Mouse (Mus musculus): ENCODE measurements around the gene Gm20431. TPM values are rescaled to one million over a fixed set of nuclear protein-coding genes. Genes with fewer than 3 reads are reported as not detected.

The Gm20431 gene
- total RNA-seq, 1 experiment, result 21.9 TPM

GRCm38 (mm10) chr2:167596726-167597491 is 64.4 kb downstream of the Gm20431 start:
- peak overlapping the region; percentile 58 to 59 for H3K4me3 ChIP-seq (ENCODE audit: insufficient read depth in 1 of 2, low read depth in 1 of 2, low read length in 2 of 2, poor library complexity in 1 of 2, severe bottlenecking in 1 of 2)
- H3K36me3 ChIP-seq (ENCODE audit: control insufficient read depth, insufficient read depth, low read length, poor library complexity, severe bottlenecking), result no peaks in the 10 kb centered on the region
- H3K27ac ChIP-seq (ENCODE audit: insufficient read depth, low read depth, low read length, poor library complexity, severe bottlenecking), result no peak overlapping the region
- peak overlapping the region; percentile 40 for H3K9ac ChIP-seq (ENCODE audit: insufficient read depth, low read depth, low read length, poor library complexity, severe bottlenecking)
- in situ Hi-C loops (cut with MboI; ENCODE audit: low sequenced_read_pairs in 2 of 2, unreplicated experiment in 2 of 2), result loop anchor here in 1 of 2 experiments (5.0 kb wide), 1 partner anchor 50 kb away; no protein-coding TSS in a partner anchor
- TF ChIP-seq MAFK (IDR thresholded peaks at IDR 0.05; ENCODE audit: insufficient read depth, low read depth, low read length) (peak; percentile 87), CHD2 (IDR thresholded peaks at IDR 0.05; ENCODE audit: low read depth, low read length) (no peak)
- H3K4me1 ChIP-seq (ENCODE audit: control insufficient read depth in 2 of 2, insufficient read depth in 2 of 2, low read length in 2 of 2, poor library complexity in 1 of 2), result peaks cover 0 to 7% of the 10 kb centered on the region in 2 experiments; a peak in 1 of 4 replicates
- no peaks in the 10 kb centered on the region for H3K9me3 ChIP-seq (ENCODE audit: control insufficient read depth, insufficient read depth, low read depth, low read length)
- no peak for DNase-seq (ENCODE audit: low read depth, low spot score)

- Histone ChIP-seq H3K4me1 (ENCODE audit: control insufficient read depth in 2 of 2, insufficient read depth in 2 of 2, low read length in 2 of 2, poor library complexity in 1 of 2) (peaks cover 0 to 7% of the 10 kb centered on the region in 2 experiments; a peak in 1 of 4 replicates), H3K9me3 (ENCODE audit: control insufficient read depth, insufficient read depth, low read depth, low read length) (no peaks in the 10 kb centered on the region), H3K4me3 (ENCODE audit: insufficient read depth in 1 of 2, low read depth in 1 of 2, low read length in 2 of 2, poor library complexity in 1 of 2, severe bottlenecking in 1 of 2) (no peak overlapping the region), H3K27ac (ENCODE audit: insufficient read depth, low read depth, low read length, poor library complexity, severe bottlenecking) (no peak overlapping the region), H3K36me3 (ENCODE audit: control insufficient read depth, insufficient read depth, low read length, poor library complexity, severe bottlenecking) (no peaks in the 10 kb centered on the region), H3K9ac (ENCODE audit: insufficient read depth, low read depth, low read length, poor library complexity, severe bottlenecking) (no peak overlapping the region)
- DNase-seq (ENCODE audit: low read depth, low spot score), result no peak
- no peak for TF ChIP-seq ZC3H11A (IDR thresholded peaks at IDR 0.05; ENCODE audit: borderline replicate concordance, low read depth, low read length)
- no peak for TF ChIP-seq CHD2 (IDR thresholded peaks at IDR 0.05; ENCODE audit: low read depth, low read length)
- no peak for TF ChIP-seq HCFC1 (IDR thresholded peaks at IDR 0.05; ENCODE audit: borderline replicate concordance, insufficient read depth, low read length)
- in situ Hi-C loops (cut with MboI; ENCODE audit: low sequenced_read_pairs in 2 of 2, unreplicated experiment in 2 of 2), result loop anchor here in 1 of 2 experiments (5.0 kb wide), 1 partner anchor 49 kb away; no protein-coding TSS in a partner anchor
Observed at GRCm38 (mm10) chr2:167596262-167596661, 65.0 kb downstream of the Gm20431 start.

- Histone ChIP-seq H3K9ac (ENCODE audit: insufficient read depth, low read depth, low read length, poor library complexity, severe bottlenecking) (peak overlapping the region; percentile 48), H3K27ac (ENCODE audit: insufficient read depth, low read depth, low read length, poor library complexity, severe bottlenecking) (no peak overlapping the region)
- TF ChIP-seq CHD2 (IDR thresholded peaks at IDR 0.05; ENCODE audit: low read depth, low read length), result no peak
- TF ChIP-seq ZC3H11A (IDR thresholded peaks at IDR 0.05; ENCODE audit: borderline replicate concordance, low read depth, low read length), result no peak
Observed at GRCm38 (mm10) chr2:167595761-167596171, 65.5 kb downstream of the Gm20431 start.

GRCm38 (mm10) chr2:167594444-167594934 is 66.8 kb downstream of the Gm20431 start:
- H3K36me3 ChIP-seq (ENCODE audit: control insufficient read depth, insufficient read depth, low read length, poor library complexity, severe bottlenecking), result no peaks in the 10 kb centered on the region
- no peak overlapping the region for H3K9ac ChIP-seq (ENCODE audit: insufficient read depth, low read depth, low read length, poor library complexity, severe bottlenecking)
- TF ChIP-seq HCFC1 (IDR thresholded peaks at IDR 0.05; ENCODE audit: borderline replicate concordance, insufficient read depth, low read length) (no peak), ZNF384 (IDR thresholded peaks at IDR 0.05; ENCODE audit: low read depth, low read length) (no peak), MAFK (IDR thresholded peaks at IDR 0.05; ENCODE audit: insufficient read depth, low read depth, low read length) (no peak), ZC3H11A (IDR thresholded peaks at IDR 0.05; ENCODE audit: borderline replicate concordance, low read depth, low read length) (no peak), CHD2 (IDR thresholded peaks at IDR 0.05; ENCODE audit: low read depth, low read length) (no peak)
- H3K27ac ChIP-seq (ENCODE audit: insufficient read depth, low read depth, low read length, poor library complexity, severe bottlenecking), result no peak overlapping the region
- H3K9me3 ChIP-seq (ENCODE audit: control insufficient read depth, insufficient read depth, low read depth, low read length), result no peaks in the 10 kb centered on the region
- in situ Hi-C loops (cut with MboI; ENCODE audit: low sequenced_read_pairs in 2 of 2, unreplicated experiment in 2 of 2), result no loop called here
- H3K4me3 ChIP-seq (ENCODE audit: insufficient read depth in 1 of 2, low read depth in 1 of 2, low read length in 2 of 2, poor library complexity in 1 of 2, severe bottlenecking in 1 of 2), result no peak overlapping the region
- peaks cover 0 to 7% of the 10 kb centered on the region in 2 experiments; a peak in 2 of 4 replicates for H3K4me1 ChIP-seq (ENCODE audit: control insufficient read depth in 2 of 2, insufficient read depth in 2 of 2, low read length in 2 of 2, poor library complexity in 1 of 2)
- DNase-seq (ENCODE audit: low read depth, low spot score), result no peak

More at GRCm38 (mm10) chr2:167595761-167596171, 65.5 kb downstream of the Gm20431 start:
- no peak for DNase-seq (ENCODE audit: low read depth, low spot score)
- peaks cover 0 to 7% of the 10 kb centered on the region in 2 experiments; a peak in 1 of 4 replicates for H3K4me1 ChIP-seq (ENCODE audit: control insufficient read depth in 2 of 2, insufficient read depth in 2 of 2, low read length in 2 of 2, poor library complexity in 1 of 2)
- in situ Hi-C loops (cut with MboI; ENCODE audit: low sequenced_read_pairs in 2 of 2, unreplicated experiment in 2 of 2), result loop anchor here in 1 of 2 experiments (5.0 kb wide), 1 partner anchor 48 kb away; no protein-coding TSS in a partner anchor
- no peaks in the 10 kb centered on the region for H3K9me3 ChIP-seq (ENCODE audit: control insufficient read depth, insufficient read depth, low read depth, low read length)
- H3K4me3 ChIP-seq (ENCODE audit: insufficient read depth in 1 of 2, low read depth in 1 of 2, low read length in 2 of 2, poor library complexity in 1 of 2, severe bottlenecking in 1 of 2), result peak overlapping the region in 1 of 2 experiments; percentile 35; a peak in 1 of 4 replicates
- H3K36me3 ChIP-seq (ENCODE audit: control insufficient read depth, insufficient read depth, low read length, poor library complexity, severe bottlenecking), result no peaks in the 10 kb centered on the region

Measured in ES-E14 (cell line).